Comparison of ENCODE assay signal across 25 mouse cellular contexts in the genomic region with DNA sequence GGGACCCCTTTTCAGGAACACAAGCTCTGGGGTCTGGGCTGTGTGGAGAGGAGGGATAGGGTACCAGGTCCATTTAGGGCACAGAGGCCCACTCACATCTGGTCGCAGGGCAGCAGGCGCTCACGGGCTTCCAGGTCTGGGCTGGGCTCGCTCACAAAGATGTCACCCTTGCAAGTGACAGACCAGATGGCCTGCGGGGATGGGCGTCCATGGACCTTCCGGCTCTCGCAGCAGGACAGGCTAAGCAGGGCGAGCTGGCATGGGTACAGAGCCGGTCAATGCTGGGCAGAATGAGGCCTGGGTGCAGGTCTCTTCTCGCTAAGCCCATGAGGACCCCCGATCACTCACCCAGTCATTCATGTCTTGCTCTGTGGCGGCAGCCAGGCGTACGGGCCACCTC. TPM values are rescaled to one million over a fixed set of nuclear protein-coding genes. Genes with fewer than 3 reads are reported as not detected.
DNase-seq lines count a peak whose midpoint lies in the region; ATAC-seq and TF ChIP-seq lines count a peak whose summit lies in the region.
"Had no signal": no experiment of that assay in that cellular context is flagged by ENCODE, and none has a peak within 500 bp of the region (broad histone marks: within the 10 kb centered on the region; RNA-seq: fewer than 3 reads in every experiment).

No protein-coding gene starts in this region.

- H3K27me3 ChIP-seq in cerebellum, adult 2 months (ENCODE audit: control insufficient read depth, insufficient read depth, low read length) = no peaks in the 10 kb centered on the region
- no peaks in the 10 kb centered on the region for H3K27me3 ChIP-seq in hindbrain, embryonic 14.5 days (ENCODE audit: control insufficient read depth, insufficient read depth, low read length)
- no peaks in the 10 kb centered on the region for H3K27me3 ChIP-seq in hindbrain, embryonic 10.5 days (ENCODE audit: insufficient read depth, poor library complexity, severe bottlenecking)
- H3K27me3 ChIP-seq: heart, embryonic 12.5 days; heart, embryonic 15.5 days; hindbrain, embryonic 13.5 days had no signal

- no peak overlapping the region for H3K27ac ChIP-seq in cerebellum, adult 2 months (ENCODE audit: insufficient read depth, low read length)
- H3K27ac ChIP-seq in hindbrain, embryonic 14.5 days = no peak overlapping the region
- H3K27ac ChIP-seq in hindbrain, embryonic 10.5 days = no peak overlapping the region
- H3K27ac ChIP-seq: gastrocnemius, adult 2 months; heart, adult 2 months; heart, embryonic 15.5 days; hindbrain, embryonic 13.5 days; hindbrain, postnatal 0 days had no signal

- 35% methylated on average over 15 of the region's 15 CpGs for WGBS in cerebellum, adult 2 months
- 95% methylated on average over 15 of the region's 15 CpGs for WGBS in hindbrain, embryonic 14.5 days
- WGBS in hindbrain, embryonic 10.5 days = 94% methylated on average over 15 of the region's 15 CpGs

- H3K9ac ChIP-seq in hindbrain, embryonic 14.5 days = no peak overlapping the region
- H3K9ac ChIP-seq: forebrain, postnatal 0 days; heart, embryonic 12.5 days; heart, embryonic 15.5 days; hindbrain, embryonic 13.5 days had no signal

- no peak overlapping the region for H3K4me2 ChIP-seq in hindbrain, embryonic 14.5 days (replicated peaks)
- H3K4me2 ChIP-seq: heart, embryonic 12.5 days; heart, embryonic 15.5 days; hindbrain, embryonic 13.5 days had no signal

- peak; percentile 60 to 61 for DNase-seq in cerebellum, adult 2 months
- peak; percentile 90 for DNase-seq in heart, adult 11 months
- no peak for DNase-seq in heart, postnatal 14 days
- no peak for DNase-seq in hindbrain, embryonic 14.5 days (ENCODE audit: low spot score)
- no peak for DNase-seq in hindbrain, embryonic 10.5 days (ENCODE audit: low spot score)
- DNase-seq: adrenal gland, adult 2 months; adrenal gland, postnatal 14 days; forebrain, postnatal 0 days; gastrocnemius, adult 2 months; gastrocnemius, postnatal 14 days; heart, adult 2 months; heart, postnatal 10 days; kidney, adult 18-20 months; kidney, adult 9 months had no signal

- peaks cover 80% of the 10 kb centered on the region for H3K36me3 ChIP-seq in hindbrain, embryonic 14.5 days (replicated peaks; ENCODE audit: control insufficient read depth, insufficient read depth)
- peaks cover 87% of the 10 kb centered on the region for H3K36me3 ChIP-seq in hindbrain, embryonic 10.5 days

- no peak overlapping the region for H3K4me3 ChIP-seq in cerebellum, adult 2 months (replicated peaks; ENCODE audit: insufficient read depth, low read depth, low read length)
- no peak overlapping the region for H3K4me3 ChIP-seq in hindbrain, embryonic 14.5 days (replicated peaks; ENCODE audit: low read length)
- H3K4me3 ChIP-seq in hindbrain, embryonic 10.5 days = no peak overlapping the region
- H3K4me3 ChIP-seq: gastrocnemius, adult 2 months; heart, adult 2 months; heart, embryonic 12.5 days; heart, embryonic 15.5 days; hindbrain, embryonic 13.5 days had no signal

- intact Hi-C loops in heart, postnatal 14 days (cut with DNase I) = no loop called here

- peaks cover 46% of the 10 kb centered on the region for H3K4me1 ChIP-seq in cerebellum, adult 2 months (ENCODE audit: control insufficient read depth, insufficient read depth, low read length)
- H3K4me1 ChIP-seq in hindbrain, embryonic 14.5 days (replicated peaks; ENCODE audit: control insufficient read depth, insufficient read depth, low read length) = no peaks in the 10 kb centered on the region
- H3K4me1 ChIP-seq in hindbrain, embryonic 10.5 days (replicated peaks) = no peaks in the 10 kb centered on the region
- H3K4me1 ChIP-seq: heart, embryonic 12.5 days; heart, embryonic 15.5 days; hindbrain, embryonic 13.5 days had no signal

- ATAC-seq in cerebellum, adult (ENCODE audit: insufficient number of reproducible peaks, low FRiP score, low TSS enrichment) = no peak
- ATAC-seq in hindbrain, embryonic 14.5 days (ENCODE audit: low FRiP score) = 0 out of 2 replicates have a peak, but pooled peaks have one; percentile 5
- ATAC-seq: CD4-positive, CD25-positive, alpha-beta regulatory T cell, adult 4 months; forebrain, embryonic 14.5 days; forebrain, postnatal 0 days; hindbrain, postnatal 0 days; inflammation-experienced regulatory T-cells, adult 6 months; intestine, embryonic 16.5 days had no signal

- TF ChIP-seq POLR2A in cerebellum, adult 2 months (IDR thresholded peaks at IDR 0.05; ENCODE audit: borderline replicate concordance, insufficient read depth, low read length) = no peak

- H3K9me3 ChIP-seq in hindbrain, embryonic 14.5 days (ENCODE audit: control insufficient read depth, low read length) = peaks cover 7% of the 10 kb centered on the region; the same call in 1 of the 2 replicates
- peaks cover 7% of the 10 kb centered on the region; the same call in 1 of the 2 replicates for H3K9me3 ChIP-seq in hindbrain, embryonic 10.5 days
- H3K9me3 ChIP-seq: heart, embryonic 15.5 days had no signal

- TF ChIP-seq CTCF in cerebellum, adult 2 months (IDR thresholded peaks at IDR 0.05; ENCODE audit: borderline replicate concordance, insufficient read depth, low read depth, low read length) = no peak

RNA-seq across cellular contexts. Expression of a gene that starts 16.0 kb away (rescaled TPM):
- polyA plus RNA-seq in cerebellum, adult 2 months (2012; rRNA removed) = 0.14 and 0.15 TPM in 2 replicates
- total RNA-seq in heart, postnatal 14 days (2021) = not detected
- 0.11 and 0.12 TPM in 2 replicates for polyA plus RNA-seq in hindbrain, embryonic 14.5 days (2014; fragmentation: Nextera tagmentation; extraction: Ambion mirVana)
- polyA plus RNA-seq in hindbrain, embryonic 10.5 days (2016; fragmentation: Nextera tagmentation; extraction: Ambion mirVana) = 0.09 and 0.45 TPM in 2 replicates
- total RNA-seq: forebrain, postnatal 0 days; gastrocnemius, adult 2 months; gastrocnemius, postnatal 14 days; gastrocnemius, postnatal 4 days; heart, adult 2 months; heart, postnatal 10 days had no signal
- polyA plus RNA-seq: C2C12; forebrain, postnatal 0 days had no signal

RNA-seq across cellular contexts. Expression of a gene that starts 17.3 kb away (rescaled TPM):
- polyA plus RNA-seq in cerebellum, adult 2 months (2012; rRNA removed) = 164 and 182 TPM in 2 replicates
- 10 to 100 TPM; 29.5 to 34.7 TPM for total RNA-seq in heart, postnatal 14 days (2021)
- polyA plus RNA-seq in hindbrain, embryonic 14.5 days (2014; fragmentation: Nextera tagmentation; extraction: Ambion mirVana) = 32.3 and 34.7 TPM in 2 replicates
- 23.4 and 24.7 TPM in 2 replicates for polyA plus RNA-seq in hindbrain, embryonic 10.5 days (2016; fragmentation: Nextera tagmentation; extraction: Ambion mirVana)

RNA-seq across cellular contexts. Expression of a gene that starts 38.2 kb away (rescaled TPM):
- polyA plus RNA-seq in cerebellum, adult 2 months (2012; rRNA removed) = 70.5 and 72.5 TPM in 2 replicates
- total RNA-seq in heart, postnatal 14 days (2021) = 100 to 1,000 TPM; 125 to 128 TPM
- 103 and 123 TPM in 2 replicates for polyA plus RNA-seq in hindbrain, embryonic 14.5 days (2014; fragmentation: Nextera tagmentation; extraction: Ambion mirVana)
- polyA plus RNA-seq in hindbrain, embryonic 10.5 days (2016; fragmentation: Nextera tagmentation; extraction: Ambion mirVana) = 115 and 157 TPM in 2 replicates

Comparison
In these comparisons a context has a peak if more than half of its experiments do, and no peak if none do; other contexts are left out.
1. DNase-seq: peak in cerebellum, adult 2 months (2 of 2) and heart, adult 11 months (single experiment); none in heart, postnatal 14 days (0 of 2), hindbrain, embryonic 14.5 days (single experiment) and hindbrain, embryonic 10.5 days (single experiment).